Mouse (Mus musculus) heart, postnatal 0 days (tissue): ENCODE measurements around the gene Zswim7. TPM values are rescaled to one million over a fixed set of nuclear protein-coding genes. Genes with fewer than 3 reads are reported as not detected.

Source experiments
- ATAC-seq: fragments of 200-750 bp; cut with Nextera tagmentation; 2 replicates; pipeline ENCODE4 v1.8.0; 2017; ENCODE audit warnings: low read depth, moderate number of reproducible peaks, moderate library complexity; ENCODE audit not compliant: insufficient read depth
- DNase-seq: peaks from one replicate; pipeline ENCODE4 v3.0.0-alpha.2; 2016; ENCODE audit warnings: low spot score
- H3K27ac ChIP-seq: fragments of 300-500 bp; sonication (generic); 2 replicates; pipeline ENCODE4 v1.5.1; 2014; ENCODE audit warnings: low read depth, mild to moderate bottlenecking
- H3K27me3 ChIP-seq: fragments of 300-500 bp; sonication (generic); 2 replicates; pipeline ENCODE4 v1.6.1; 2014; ENCODE audit warnings: low read length, mixed read lengths; ENCODE audit not compliant: control insufficient read depth, insufficient read depth
- H3K36me3 ChIP-seq: fragments of 300-500 bp; sonication (generic); replicated peaks from 2 replicates; pipeline ENCODE4 v1.6.1; 2014; ENCODE audit warnings: low read length, mixed read lengths; ENCODE audit not compliant: control insufficient read depth, insufficient read depth
- H3K4me1 ChIP-seq: fragments of 300-500 bp; sonication (generic); 2 replicates; pipeline ENCODE4 v1.6.1; 2014; ENCODE audit warnings: antibody characterized with exemption; ENCODE audit not compliant: control insufficient read depth, insufficient read depth
- H3K4me2 ChIP-seq: fragments of 300-500 bp; sonication (generic); 2 replicates; pipeline ENCODE4 v1.6.1; 2014; ENCODE audit warnings: low read depth, mild to moderate bottlenecking, low read length, moderate library complexity
- H3K4me3 ChIP-seq: fragments of 300-500 bp; sonication (generic); 2 replicates; pipeline ENCODE4 v1.5.1; 2014; ENCODE audit warnings: low read depth, low read length
- H3K9ac ChIP-seq: fragments of 300-500 bp; sonication (generic); replicated peaks from 2 replicates; pipeline ENCODE4 v1.6.1; 2014; ENCODE audit warnings: low read depth, low read length, mixed read lengths
- H3K9me3 ChIP-seq: fragments of 300-500 bp; sonication (generic); replicated peaks from 2 replicates; pipeline ENCODE4 v1.6.1; 2016; ENCODE audit warnings: low read length; ENCODE audit not compliant: control insufficient read depth
- CTCF ChIP-seq: IDR thresholded peaks from 2 replicates; pipeline ENCODE4 v1.5.1; 2016; ENCODE audit warnings: antibody characterized with exemption, control low read depth, low read depth
- EP300 ChIP-seq: IDR thresholded peaks from 2 replicates; pipeline ENCODE4 v1.6.1; 2016; ENCODE audit warnings: antibody characterized with exemption, low read depth
- WGBS: fragments of 180-500 bp; shearing (Covaris S2); extraction: QIAGEN DNeasy Blood & Tissue Kit; methylation state at CpG from one replicate; pipeline ENCODE4 v1.1.7; 2014; 5-methylcytosine and 5-hydroxymethylcytosine counted together
- polyA plus RNA-seq: library from polyadenylated mRNA; unstranded; fragments of >200 nt; fragmentation: Nextera tagmentation; extraction: Ambion mirVana; gene quantifications from 2 replicates; pipeline ENCODE4 v1.2.1, GENCODE M21; 2015
- total RNA-seq: library from RNA; depleted of rRNA; stranded (reverse); fragments of >200 nt; gene quantifications from 2 replicates; pipeline ENCODE4 v1.2.3, GENCODE M21; 2014; ENCODE audit warnings: low replicate concordance; rRNA removed

Gene Zswim7
- total and polyA plus RNA-seq, 2 experiments from 2014 or later: 39.0 to 43.3 TPM

- no peak overlapping the region for H3K27ac ChIP-seq
- peak; percentile 36; the same call in 1 of the 2 replicates for ATAC-seq
- TF ChIP-seq EP300 (no peak), CTCF (no peak)
Observed at GRCm38 (mm10) chr11:62220756-62221510, 60.2 kb downstream of the Zswim7 start.

GRCm38 (mm10) chr11:62217751-62218150 lies 63.4 kb downstream of the Zswim7 start:
- no peak overlapping the region for H3K4me3 ChIP-seq

More at GRCm38 (mm10) chr11:62220756-62221510, 60.2 kb downstream of the Zswim7 start:
- no peaks in the 10 kb centered on the region for H3K36me3 ChIP-seq
- peaks cover 21% of the 10 kb centered on the region for H3K4me1 ChIP-seq
- WGBS: 55% methylated on average over 7 of the region's 7 CpGs
- no peak overlapping the region for H3K4me2 ChIP-seq
- H3K9ac ChIP-seq: no peak overlapping the region
- H3K27me3 ChIP-seq: no peaks in the 10 kb centered on the region
- H3K9me3 ChIP-seq: no peaks in the 10 kb centered on the region
- no peak for DNase-seq
- no peak overlapping the region for H3K4me3 ChIP-seq

More at GRCm38 (mm10) chr11:62217751-62218150, 63.4 kb downstream of the Zswim7 start:
- WGBS: 85% methylated on average over 6 of the region's 6 CpGs
- no peaks in the 10 kb centered on the region for H3K9me3 ChIP-seq
- no peaks in the 10 kb centered on the region for H3K36me3 ChIP-seq
- H3K27me3 ChIP-seq: no peaks in the 10 kb centered on the region
- no peak for ATAC-seq
- no peak overlapping the region for H3K4me2 ChIP-seq
- H3K27ac ChIP-seq: no peak overlapping the region
- TF ChIP-seq CTCF (no peak), EP300 (no peak)
- H3K9ac ChIP-seq: no peak overlapping the region
- peaks cover 8% of the 10 kb centered on the region; the same call in 1 of the 2 replicates for H3K4me1 ChIP-seq
- DNase-seq: no peak

Other genes with a start within 250 kb of the Zswim7 start
- 0.11 and 0.62 TPM in 2 replicates for gene Adora2b, start 32.4 kb downstream of the Zswim7 start, total RNA-seq
- gene Adora2b, start 32.4 kb downstream of the Zswim7 start, polyA plus RNA-seq: 0.57 and 0.74 TPM in 2 replicates
- 26.9 and 31.2 TPM in 2 replicates for gene Ttc19, start 98 bp upstream of the Zswim7 start, total RNA-seq
- 20.1 and 21.3 TPM in 2 replicates for gene Ttc19, start 98 bp upstream of the Zswim7 start, polyA plus RNA-seq
- gene Pigl, start 177.1 kb upstream of the Zswim7 start, total RNA-seq: 3.6 and 5.5 TPM in 2 replicates
- gene Pigl, start 177.1 kb upstream of the Zswim7 start, polyA plus RNA-seq: 3.9 and 4.3 TPM in 2 replicates
- gene Ncor1, start 177.2 kb upstream of the Zswim7 start, total RNA-seq: 54.6 and 129 TPM in 2 replicates
- 78.1 and 82.4 TPM in 2 replicates for gene Ncor1, start 177.2 kb upstream of the Zswim7 start, polyA plus RNA-seq